Mouse (Mus musculus) heart, adult 2 months (tissue): ENCODE measurements around the gene Zic4. TPM values are rescaled to one million over a fixed set of nuclear protein-coding genes. Genes with fewer than 3 reads are reported as not detected.

Experiments used
- DNase-seq, 2 experiments: peaks; one replicate each; pipeline ENCODE4 v3.0.0; 2021
- H3K27ac ChIP-seq: fragments of 200-600 bp; 2 replicates; pipeline ENCODE4 v1.8.1; 2022
- H3K27me3 ChIP-seq: fragments of 200-500 bp; 2 replicates; pipeline ENCODE4 v1.6.1; 2012; ENCODE audit warnings: mild to moderate bottlenecking, low read length, inconsistent platforms, mixed read lengths; ENCODE audit not compliant: control insufficient read depth, insufficient read depth
- H3K36me3 ChIP-seq: fragments of 200-500 bp; 2 replicates; pipeline ENCODE4 v1.6.1; 2012; ENCODE audit warnings: low read length, inconsistent platforms; ENCODE audit not compliant: control insufficient read depth, insufficient read depth
- H3K4me1 ChIP-seq: fragments of 200-500 bp; 2 replicates; pipeline ENCODE4 v1.6.1; 2011; ENCODE audit warnings: low read length; ENCODE audit not compliant: control insufficient read depth, insufficient read depth
- H3K4me3 ChIP-seq: fragments of 200-600 bp; 2 replicates; pipeline ENCODE4 v1.8.1; 2022
- H3K79me2 ChIP-seq: fragments of 200-500 bp; replicated peaks from 2 replicates; pipeline ENCODE4 v1.6.1; 2012; ENCODE audit warnings: mild to moderate bottlenecking, inconsistent platforms, low read length, moderate library complexity, mixed read lengths; ENCODE audit not compliant: control insufficient read depth, insufficient read depth
- H3K9ac ChIP-seq: fragments of 200-500 bp; 2 replicates; pipeline ENCODE4 v1.6.1; 2012; ENCODE audit warnings: low read depth, mild to moderate bottlenecking, control low read depth, inconsistent platforms, low read length, mixed read lengths
- CTCF ChIP-seq: fragments of 200-600 bp; IDR thresholded peaks from 2 replicates; pipeline ENCODE4 v1.8.1; 2022; ENCODE audit warnings: antibody characterized with exemption, mild to moderate bottlenecking, moderate library complexity
- EP300 ChIP-seq: fragments of 200-500 bp; IDR thresholded peaks from 2 replicates; pipeline ENCODE4 v1.6.1; 2011; ENCODE audit warnings: low read depth, low read length, control low read depth; ENCODE audit not compliant: insufficient read depth
- POLR2A ChIP-seq: fragments of 200-500 bp; IDR thresholded peaks from 2 replicates; pipeline ENCODE4 v1.6.1; 2011; ENCODE audit warnings: mild to moderate bottlenecking, low read depth, low read length, control low read depth; ENCODE audit not compliant: insufficient read depth
- WGBS: fragments of 180-500 bp; shearing (Covaris S2); methylation state at CpG from one replicate; pipeline ENCODE4 v1.1.7; 2018; 5-methylcytosine and 5-hydroxymethylcytosine counted together
- intact Hi-C: fragments of 180-260 bp; cut with DNase I; formaldehyde crosslinking; loops from one replicate; pipeline ENCODE4 v1.15.1; 2025
- polyA plus RNA-seq: library from polyadenylated mRNA; depleted of rRNA; stranded (reverse); fragments of >200 nt; gene quantifications from 2 replicates; pipeline ENCODE4 v1.2.3, GENCODE M21; 2012
- total RNA-seq, 2 experiments: library from RNA; stranded (reverse); gene quantifications; 2 replicates each; pipeline ENCODE4 v1.2.3; 2021

Gene Zic4
- total and polyA plus RNA-seq, 3 experiments: not detected

GRCm38 (mm10) chr9:91404229-91404628 is 42.0 kb downstream of the Zic4 start:
- intact Hi-C loops: no loop called here
- peaks cover 14% of the 10 kb centered on the region for H3K27me3 ChIP-seq
- 6% methylated on average over 13 of the region's 13 CpGs for WGBS

GRCm38 (mm10) chr9:91404905-91405752 is 42.9 kb downstream of the Zic4 start:
- WGBS: 2% methylated on average over 27 of the region's 27 CpGs
- intact Hi-C loops: no loop called here
- H3K36me3 ChIP-seq: no peaks in the 10 kb centered on the region
- no peak overlapping the region for H3K4me3 ChIP-seq
- H3K27ac ChIP-seq: no peak overlapping the region
- DNase-seq: no peak
- H3K79me2 ChIP-seq: no peaks in the 10 kb centered on the region
- H3K4me1 ChIP-seq: no peaks in the 10 kb centered on the region
- H3K27me3 ChIP-seq: peaks cover 12% of the 10 kb centered on the region
- no peak for TF ChIP-seq CTCF
- TF ChIP-seq EP300: no peak
- no peak for TF ChIP-seq POLR2A
- H3K9ac ChIP-seq: no peak overlapping the region

More at GRCm38 (mm10) chr9:91404229-91404628, 42.0 kb downstream of the Zic4 start:
- H3K27ac ChIP-seq: no peak overlapping the region
- no peak for DNase-seq
- H3K4me1 ChIP-seq: no peaks in the 10 kb centered on the region
- no peak overlapping the region for H3K9ac ChIP-seq
- H3K36me3 ChIP-seq: no peaks in the 10 kb centered on the region
- TF ChIP-seq POLR2A: no peak
- TF ChIP-seq CTCF: no peak
- TF ChIP-seq EP300: no peak
- no peaks in the 10 kb centered on the region for H3K79me2 ChIP-seq
- H3K4me3 ChIP-seq: no peak overlapping the region

- no peak for TF ChIP-seq POLR2A
- TF ChIP-seq EP300: no peak
- no peak for TF ChIP-seq CTCF
- no peak overlapping the region for H3K27ac ChIP-seq
- H3K27me3 ChIP-seq: peaks cover 10% of the 10 kb centered on the region
- no peak for DNase-seq
- intact Hi-C loops: no loop called here
- no peaks in the 10 kb centered on the region for H3K36me3 ChIP-seq
- 3% methylated on average over 16 of the region's 16 CpGs for WGBS
- H3K4me3 ChIP-seq: no peak overlapping the region
- no peaks in the 10 kb centered on the region for H3K4me1 ChIP-seq
- H3K79me2 ChIP-seq: no peaks in the 10 kb centered on the region
- no peak overlapping the region for H3K9ac ChIP-seq
Measured at GRCm38 (mm10) chr9:91405753-91406178, 43.6 kb downstream of the Zic4 start.

- no peak for TF ChIP-seq CTCF
- TF ChIP-seq POLR2A: no peak
- no peak for TF ChIP-seq EP300
- no peak overlapping the region for H3K4me3 ChIP-seq
- H3K36me3 ChIP-seq: no peaks in the 10 kb centered on the region
- H3K4me1 ChIP-seq: no peaks in the 10 kb centered on the region
- H3K79me2 ChIP-seq: no peaks in the 10 kb centered on the region
- DNase-seq: no peak
- WGBS: under 1% methylated on average over 6 of the region's 6 CpGs
- no peak overlapping the region for H3K9ac ChIP-seq
- peaks cover 10% of the 10 kb centered on the region for H3K27me3 ChIP-seq
- H3K27ac ChIP-seq: no peak overlapping the region
- intact Hi-C loops: no loop called here
Measured at GRCm38 (mm10) chr9:91406258-91406763, 44.1 kb downstream of the Zic4 start.

- no peak overlapping the region for H3K9ac ChIP-seq
- H3K4me1 ChIP-seq: no peaks in the 10 kb centered on the region
- H3K27ac ChIP-seq: no peak overlapping the region
- no peaks in the 10 kb centered on the region for H3K79me2 ChIP-seq
- no peaks in the 10 kb centered on the region for H3K36me3 ChIP-seq
- 2% methylated on average over 3 of the region's 3 CpGs for WGBS
- no peak for DNase-seq
- peaks cover 9% of the 10 kb centered on the region for H3K27me3 ChIP-seq
- intact Hi-C loops: no loop called here
- TF ChIP-seq CTCF: no peak
- TF ChIP-seq POLR2A: no peak
- TF ChIP-seq EP300: no peak
- H3K4me3 ChIP-seq: no peak overlapping the region
Measured at GRCm38 (mm10) chr9:91409771-91410170, 47.6 kb downstream of the Zic4 start.

GRCm38 (mm10) chr9:91414007-91414661 is 51.9 kb downstream of the Zic4 start:
- WGBS: 3% methylated on average over 12 of the region's 12 CpGs
- H3K79me2 ChIP-seq: no peaks in the 10 kb centered on the region
- no peaks in the 10 kb centered on the region for H3K36me3 ChIP-seq
- no peak overlapping the region for H3K27ac ChIP-seq
- H3K27me3 ChIP-seq: 0 out of 2 replicates have a peak, but pooled peaks cover 1% of the 10 kb centered on the region
- intact Hi-C loops: no loop called here
- H3K9ac ChIP-seq: no peak overlapping the region
- no peak overlapping the region for H3K4me3 ChIP-seq
- TF ChIP-seq CTCF (no peak), EP300 (no peak)
- no peaks in the 10 kb centered on the region for H3K4me1 ChIP-seq
- no peak for DNase-seq
